Mouse (Mus musculus): ENCODE results near the gene Hnrnpf. TPM values are rescaled to one million over a fixed set of nuclear protein-coding genes. Genes with fewer than 3 reads are reported as not detected.

The Hnrnpf gene
- 712 to 875 TPM (median 771 TPM) in 4 replicates for total RNA-seq (2023; ENCODE audit: inconsistent age)

DNA sequence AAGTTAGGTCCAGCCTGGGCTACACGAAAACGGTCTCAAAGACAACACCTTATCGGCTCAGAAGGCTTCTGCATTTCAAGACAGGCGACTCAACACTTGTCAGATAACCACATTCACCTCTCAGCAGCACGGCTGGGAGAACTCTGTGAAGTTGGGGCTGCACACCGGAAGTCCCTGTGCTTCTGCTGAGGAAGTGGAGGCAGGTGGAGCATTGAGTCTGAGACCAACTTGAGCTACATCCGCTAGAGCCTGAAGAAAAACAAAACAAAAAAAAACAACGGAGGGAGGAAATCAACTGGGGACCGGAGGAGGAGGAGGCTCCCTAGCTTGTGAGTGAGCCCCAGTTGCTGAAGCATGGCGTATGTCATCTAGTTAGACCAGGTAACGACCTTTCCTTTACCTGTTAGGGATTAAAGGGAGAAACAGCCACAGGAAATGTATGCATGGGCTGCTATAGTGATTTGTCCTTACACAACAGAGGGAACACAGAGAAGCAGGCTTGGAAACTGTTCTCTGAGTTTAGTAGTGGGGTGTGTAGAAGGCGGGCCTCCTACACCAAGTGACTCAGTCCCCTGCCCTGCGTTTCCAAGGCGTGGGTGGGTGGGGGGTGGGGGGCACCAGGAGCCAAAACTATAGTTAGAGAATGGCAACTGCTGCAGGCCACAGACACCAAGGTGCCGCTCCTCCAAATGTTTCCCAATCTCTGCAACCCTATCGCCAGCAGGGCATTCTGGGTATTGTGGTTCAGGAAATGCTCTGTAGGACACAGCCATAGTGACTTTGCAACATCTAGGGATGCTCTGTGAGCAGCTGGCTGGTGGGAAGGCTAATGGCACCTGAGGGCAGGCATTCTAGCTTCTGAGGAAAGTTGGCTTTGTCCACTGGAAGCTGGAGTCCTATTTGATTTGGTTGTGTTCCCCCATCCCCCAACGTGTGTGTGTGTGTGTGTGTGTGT is at the start of gene Hnrnpf:
Hnrnpf (plus strand) TSS at position 199 of the 955 bp plus-strand sequence.

DNA sequence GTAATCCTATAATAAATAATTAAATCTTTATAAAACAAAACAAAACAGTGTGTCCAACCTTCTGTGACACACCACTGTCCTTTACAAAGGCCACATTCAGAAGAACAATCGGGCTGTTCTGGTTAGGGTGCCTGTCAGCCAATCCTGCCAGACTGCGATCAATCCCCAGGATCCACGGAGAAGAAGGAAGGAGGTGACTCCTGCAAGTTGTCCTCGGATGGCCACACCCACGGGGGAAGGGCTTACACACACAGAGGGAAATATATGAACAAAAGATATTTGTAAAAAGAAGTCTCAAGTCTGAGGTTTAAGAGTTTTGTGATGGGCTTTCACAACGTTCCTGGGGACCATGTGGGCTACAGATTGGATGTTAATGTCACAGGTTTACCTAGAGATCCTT is 38.3 kb upstream of the Hnrnpf start, which contains the start of gene Zfp239:
Zfp239 (plus strand) TSS at position 253 of the 400 bp plus-strand sequence.

DNA sequence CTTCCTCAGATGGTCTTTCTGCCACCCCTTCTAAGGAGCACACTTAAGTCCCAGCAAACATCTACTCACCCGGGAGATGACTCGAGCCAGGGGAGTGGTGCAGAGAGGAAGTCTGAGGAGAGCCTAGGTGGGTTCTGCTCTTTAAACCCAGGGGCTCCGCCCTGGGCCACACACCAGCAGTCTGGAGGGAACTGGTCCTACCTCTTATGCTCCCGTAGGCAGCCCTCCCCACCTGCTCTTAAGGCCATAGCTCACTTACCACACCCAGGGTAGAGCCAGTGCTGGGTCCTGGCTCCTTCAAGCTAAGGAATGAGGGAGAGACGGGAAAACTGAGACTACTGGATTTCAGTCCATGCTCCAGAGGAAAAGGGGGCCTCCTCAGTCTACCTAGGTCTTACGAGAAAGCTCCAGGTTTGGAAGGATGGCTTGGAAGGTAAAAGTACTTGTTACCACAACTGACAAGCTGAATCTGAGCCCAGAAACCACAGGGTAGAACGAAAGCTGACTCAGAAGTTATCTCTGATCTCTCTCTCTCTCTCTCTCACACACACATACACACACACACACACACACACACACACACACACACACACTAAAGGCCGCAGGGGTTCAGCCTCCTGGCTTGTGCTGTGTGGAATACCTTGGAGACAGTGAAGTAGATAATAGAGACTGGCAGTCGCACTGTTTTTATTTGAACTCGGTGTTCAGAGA is 37.3 kb downstream of the Hnrnpf start, which contains the start of gene Fxyd4:
Fxyd4 (minus strand) TSS at position 471 of the 711 bp plus-strand sequence.

Other genes starting within 250 kb of the Hnrnpf start
- 9.6 to 14.5 TPM (median 11.3 TPM) in 4 replicates for gene Zfp637, start 59.1 kb upstream of the Hnrnpf start, total RNA-seq (2023; ENCODE audit: inconsistent age)
- 2.1 to 6.5 TPM (median 3.1 TPM) in 4 replicates for gene Zfp239, start 38.2 kb upstream of the Hnrnpf start, total RNA-seq (2023; ENCODE audit: inconsistent age)
- 0.87 to 2.0 TPM (median 1.8 TPM) in 3 of 4 replicates, not detected in the other for gene Fxyd4, start 37.4 kb downstream of the Hnrnpf start, total RNA-seq (2023; ENCODE audit: inconsistent age)
- 0.36 to 0.64 TPM (median 0.51 TPM) in 3 of 4 replicates, not detected in the other for gene Rasgef1a, start 111.1 kb downstream of the Hnrnpf start, total RNA-seq (2023; ENCODE audit: inconsistent age)
- 19.4 to 23.2 TPM (median 19.9 TPM) in 4 replicates for gene Csgalnact2, start 238.8 kb downstream of the Hnrnpf start, total RNA-seq (2023; ENCODE audit: inconsistent age)

Measured in B cell, adult (primary cell).